Mouse (Mus musculus) liver, embryonic 11.5 days (tissue): ENCODE measurements around the gene Gm3033. TPM values are rescaled to one million over a fixed set of nuclear protein-coding genes. Genes with fewer than 3 reads are reported as not detected.
"Not testable (repeated sequence)": the region's sequence is repeated elsewhere in the genome, so short reads cannot be mapped to it uniquely, and the experiment has no call there.

ENCODE experiments used
- ATAC-seq: fragments of 200-750 bp; cut with Nextera tagmentation; replicated peaks from 2 replicates; pipeline ENCODE4 v1.8.0; 2017; ENCODE audit warnings: moderate number of reproducible peaks, mild to moderate bottlenecking, moderate TSS enrichment, moderate library complexity; ENCODE audit not compliant: low FRiP score
- DNase-seq: peaks from one replicate; pipeline ENCODE4 v3.0.0-alpha.2; 2017; ENCODE audit warnings: low spot score
- H3K27ac ChIP-seq: fragments of 300-500 bp; sonication (generic); 2 replicates; pipeline ENCODE4 v1.5.1; 2014; ENCODE audit warnings: mild to moderate bottlenecking, low read depth, low read length, control low read depth
- H3K27me3 ChIP-seq: fragments of 300-500 bp; sonication (generic); replicated peaks from 2 replicates; pipeline ENCODE4 v1.6.1; 2014; ENCODE audit warnings: low read length, mixed read lengths; ENCODE audit not compliant: control insufficient read depth, insufficient read depth
- H3K36me3 ChIP-seq: fragments of 300-500 bp; sonication (generic); 2 replicates; pipeline ENCODE4 v1.6.1; 2014; ENCODE audit warnings: mild to moderate bottlenecking, low read length, moderate library complexity, mixed read lengths; ENCODE audit not compliant: control insufficient read depth, insufficient read depth
- H3K4me1 ChIP-seq: fragments of 300-500 bp; sonication (generic); replicated peaks from 2 replicates; pipeline ENCODE4 v1.6.1; 2014; ENCODE audit warnings: low read length, mixed read lengths; ENCODE audit not compliant: control insufficient read depth, insufficient read depth
- H3K4me2 ChIP-seq: fragments of 300-500 bp; sonication (generic); 2 replicates; pipeline ENCODE4 v1.6.1; 2014; ENCODE audit warnings: mild to moderate bottlenecking, control low read depth, moderate library complexity
- H3K4me3 ChIP-seq: fragments of 300-500 bp; sonication (generic); 2 replicates; pipeline ENCODE4 v1.5.1; 2014; ENCODE audit warnings: low read depth, low read length, control low read depth
- H3K9ac ChIP-seq: fragments of 300-500 bp; sonication (generic); 2 replicates; pipeline ENCODE4 v1.6.1; 2014; ENCODE audit warnings: low read depth, low read length, control low read depth
- H3K9me3 ChIP-seq: fragments of 300-500 bp; sonication (generic); 2 replicates; pipeline ENCODE4 v1.6.1; 2016; ENCODE audit warnings: low read length, inconsistent platforms, mixed read lengths; ENCODE audit not compliant: control insufficient read depth
- WGBS: fragments of 180-500 bp; shearing (Covaris S2); extraction: QIAGEN DNeasy Blood & Tissue Kit; methylation state at CpG from one replicate; pipeline ENCODE4 v1.1.7; 2014; 5-methylcytosine and 5-hydroxymethylcytosine counted together
- polyA plus RNA-seq: library from polyadenylated mRNA; unstranded; fragments of >200 nt; fragmentation: Nextera tagmentation; extraction: Ambion mirVana; gene quantifications from 2 replicates; pipeline ENCODE4 v1.2.1, GENCODE M21; 2014

The Gm3033 gene
- polyA plus RNA-seq: not detected in 2 replicates

DNA sequence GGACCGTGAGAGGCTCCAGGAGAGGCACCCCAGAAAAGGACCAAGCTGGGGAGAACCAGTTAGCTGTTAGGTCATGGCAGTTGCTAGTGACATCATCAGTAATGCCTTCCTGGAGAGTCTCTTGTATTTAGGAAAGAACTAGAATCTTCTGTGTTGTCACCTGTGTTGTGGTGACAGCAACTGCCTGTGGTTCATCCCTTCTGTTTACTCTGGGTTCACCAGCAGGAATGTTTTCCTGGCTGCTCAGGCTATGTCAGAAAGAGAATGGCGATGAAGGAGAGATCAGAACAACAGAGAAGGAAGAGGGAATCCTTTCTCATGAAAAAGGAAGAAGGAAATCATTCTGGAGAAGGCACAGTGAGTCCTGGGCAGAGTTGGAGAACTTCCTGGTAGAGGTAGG is at the start of gene Gm3033:
Gm3033 (plus strand) TSS at position 301 of the 400 bp plus-strand sequence.
- H3K4me2 ChIP-seq, H3K36me3 ChIP-seq, H3K4me3 ChIP-seq, DNase-seq, H3K27me3 ChIP-seq, H3K9me3 ChIP-seq, H3K27ac ChIP-seq, H3K4me1 ChIP-seq, ATAC-seq, H3K9ac ChIP-seq: not testable (repeated sequence)
- no CpG with 5 or more reads among the region's 2 CpGs for WGBS

DNA sequence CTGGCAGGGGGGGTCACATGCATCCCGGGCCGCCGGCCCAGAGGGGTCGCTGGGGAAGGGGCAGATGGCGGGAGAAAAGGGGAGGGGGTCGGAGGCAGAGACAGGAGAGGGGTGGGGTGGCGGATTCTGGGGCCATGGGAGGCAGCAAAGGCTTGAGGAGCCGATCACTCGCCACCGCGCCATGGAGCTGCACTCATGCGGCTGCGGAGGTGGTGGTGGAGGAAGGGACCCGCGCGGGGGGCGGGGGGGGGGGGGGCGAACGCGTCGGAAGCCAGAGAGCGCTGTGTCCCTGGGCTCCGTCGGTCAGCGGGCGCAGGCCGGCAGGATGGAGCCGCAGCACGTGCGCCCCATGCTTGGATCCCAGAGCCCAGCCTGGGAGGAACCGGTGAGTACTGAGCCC is 36.3 kb upstream of the Gm3033 start, which contains the start of gene Gm3002:
Gm3002 (plus strand) TSS at position 301 of the 400 bp plus-strand sequence.
- not testable (repeated sequence) for H3K4me3 ChIP-seq, H3K36me3 ChIP-seq, H3K4me1 ChIP-seq, ATAC-seq, H3K9me3 ChIP-seq, DNase-seq, H3K27me3 ChIP-seq, H3K4me2 ChIP-seq, H3K27ac ChIP-seq, H3K9ac ChIP-seq
- no CpG with 5 or more reads among the region's 31 CpGs for WGBS

DNA sequence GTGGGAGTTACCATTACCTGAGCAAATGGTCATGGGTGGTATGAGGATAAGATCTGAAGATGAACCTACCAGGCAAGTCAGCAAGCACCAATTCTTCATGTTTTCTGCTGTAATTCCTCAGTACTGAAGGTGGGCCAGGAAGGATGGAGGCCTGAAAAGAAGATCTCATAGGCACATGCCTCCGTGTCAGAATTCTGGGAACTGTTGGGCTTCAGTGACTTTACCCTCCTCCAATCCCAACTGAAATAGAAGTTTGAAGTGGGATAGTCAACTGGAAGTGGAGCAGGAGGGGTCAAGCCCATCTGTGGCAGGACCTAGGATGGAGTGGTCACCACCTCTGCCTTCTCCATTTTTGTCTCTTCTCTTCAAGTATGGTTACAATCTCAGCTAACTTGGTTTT is 37.8 kb downstream of the Gm3033 start, which contains the start of gene Gm2916:
Gm2916 (plus strand) TSS at position 301 of the 400 bp plus-strand sequence.
- not testable (repeated sequence) for H3K4me3 ChIP-seq, H3K36me3 ChIP-seq, H3K9me3 ChIP-seq, H3K4me1 ChIP-seq, ATAC-seq, H3K9ac ChIP-seq, H3K27me3 ChIP-seq, H3K27ac ChIP-seq, H3K4me2 ChIP-seq, DNase-seq
- WGBS: no CpG with 5 or more reads among the region's 1 CpGs

Other genes starting within 250 kb of the Gm3033 start
- gene Gm3012, start 211.7 kb upstream of the Gm3033 start, polyA plus RNA-seq: not detected in 2 replicates
- 0.40 and 0.43 TPM in 2 replicates for gene Gm3020, start 194.2 kb upstream of the Gm3033 start, polyA plus RNA-seq
- gene Gm3043, start 157.5 kb upstream of the Gm3033 start, polyA plus RNA-seq: not detected in 2 replicates
- gene Gm3002, start 36.2 kb upstream of the Gm3033 start, polyA plus RNA-seq: 0.30 TPM in 1 of 2 replicates, not detected in the other
- not detected in 2 replicates for gene Gm2916, start 37.9 kb downstream of the Gm3033 start, polyA plus RNA-seq
- not detected in 2 replicates for gene Gm3029, start 85.5 kb downstream of the Gm3033 start, polyA plus RNA-seq
- gene Gm3095, start 117.3 kb downstream of the Gm3033 start, polyA plus RNA-seq: not detected in 2 replicates
- not detected in 2 replicates for gene Gm3099, start 152.1 kb downstream of the Gm3033 start, polyA plus RNA-seq
- 0.12 TPM in 1 of 2 replicates, not detected in the other for gene Gm5796, start 177.7 kb downstream of the Gm3033 start, polyA plus RNA-seq
- gene Gm3115, start 237.9 kb downstream of the Gm3033 start, polyA plus RNA-seq: not detected in 2 replicates